Mouse (Mus musculus): ENCODE measurements around the gene Zfp219. TPM values are rescaled to one million over a fixed set of nuclear protein-coding genes. Genes with fewer than 3 reads are reported as not detected.
"Not testable (repeated sequence)": the region's sequence is repeated elsewhere in the genome, so short reads cannot be mapped to it uniquely, and the experiment has no call there.

The Zfp219 gene
- 74.8 TPM for polyA plus RNA-seq (2021)

- in situ Hi-C loops (cut with MboI; ENCODE audit: low pct_unique_long_range_greater_than_20kb): loop anchor here (5.0 kb wide), 1 partner anchor 113 kb away; no protein-coding TSS in a partner anchor
- DNase-seq (ENCODE audit: low read depth, low spot score): peak; percentile 63
- POLR2A ChIA-PET: interaction anchor here (0.7 to 1.9 kb wide), 4 partner anchors 10 to 82 kb away, joined by 3 to 8 read pairs (median 4); no protein-coding TSS in a partner anchor
- no peaks in the 10 kb centered on the region for H3K27me3 ChIP-seq
- peak; percentile 58 for ATAC-seq
- CTCF ChIA-PET: interaction anchor here (1.1 to 6.0 kb wide), 5 partner anchors 8 to 117 kb away, joined by 3 to 43 read pairs (median 6); no protein-coding TSS in a partner anchor
- no peak for TF ChIP-seq CTCF (IDR thresholded peaks at IDR 0.05)
These were observed at the start of gene Zfp219 for GRCm38 (mm10) chr14:52020486-52021137. Gene Zfp219, minus strand, starts transcription at chr14:52020733.

DNA sequence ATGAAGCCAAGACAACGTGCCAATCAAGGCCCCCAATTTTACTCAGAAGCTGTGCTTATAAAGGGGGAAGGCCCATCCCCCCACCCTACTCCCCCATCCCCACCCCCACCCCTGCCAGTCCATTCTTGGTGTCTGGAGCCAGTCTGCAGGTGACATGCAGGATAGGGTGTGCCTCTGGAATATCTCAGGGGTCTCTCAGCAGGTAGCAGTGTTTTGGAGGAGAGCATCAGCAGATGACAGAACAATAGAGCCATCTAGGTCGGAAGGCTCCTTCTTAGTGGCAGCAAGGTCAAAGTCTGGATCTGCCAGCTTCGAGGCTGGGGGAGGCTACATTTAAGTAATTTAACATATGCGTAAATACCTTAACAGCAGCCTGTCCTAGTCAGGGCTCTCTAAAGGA lies 45.6 kb upstream of the Zfp219 start:
- CTCF ChIA-PET: no interaction called here
- no peaks in the 10 kb centered on the region for H3K27me3 ChIP-seq
- no peak for TF ChIP-seq CTCF (IDR thresholded peaks at IDR 0.05)
- POLR2A ChIA-PET: no interaction called here
- in situ Hi-C loops (cut with MboI; ENCODE audit: low pct_unique_long_range_greater_than_20kb): no loop called here
- DNase-seq (ENCODE audit: low read depth, low spot score) (no peak), ATAC-seq (no peak)

- no peak for DNase-seq (ENCODE audit: low read depth, low spot score)
- no peak for ATAC-seq
- no peaks in the 10 kb centered on the region for H3K27me3 ChIP-seq
- POLR2A ChIA-PET: no interaction called here
- in situ Hi-C loops (cut with MboI; ENCODE audit: low pct_unique_long_range_greater_than_20kb): no loop called here
- CTCF ChIA-PET: no interaction called here
- TF ChIP-seq CTCF (IDR thresholded peaks at IDR 0.05): no peak
These were observed 41.3 kb upstream of the Zfp219 start for GRCm38 (mm10) chr14:52061798-52062197.

DNA sequence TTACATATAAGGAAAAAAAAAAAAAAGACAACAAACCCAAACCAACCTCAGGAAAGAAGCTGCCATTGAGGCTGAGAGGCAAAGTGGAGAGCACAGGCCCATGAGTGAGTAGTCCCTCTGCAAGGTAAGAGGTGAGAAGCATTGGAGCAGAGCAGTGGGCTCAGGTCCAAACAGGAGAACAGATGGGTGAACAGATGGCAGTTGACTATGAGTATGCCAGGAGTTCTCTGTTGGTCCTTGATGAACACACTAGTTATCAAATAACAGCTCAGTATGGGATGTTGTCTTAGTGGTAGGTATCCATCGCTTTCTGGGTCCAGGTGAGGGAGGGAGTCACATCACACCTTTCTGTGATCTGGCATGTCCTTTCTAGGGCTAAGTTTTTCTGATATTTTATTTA lies 40.3 kb upstream of the Zfp219 start:
- DNase-seq (ENCODE audit: low read depth, low spot score): no peak
- TF ChIP-seq CTCF (IDR thresholded peaks at IDR 0.05): no peak
- CTCF ChIA-PET: no interaction called here
- ATAC-seq: no peak
- in situ Hi-C loops (cut with MboI; ENCODE audit: low pct_unique_long_range_greater_than_20kb): no loop called here
- POLR2A ChIA-PET: interaction anchor here (0.7 kb wide), 1 partner anchor 45 kb away, joined by 6 read pairs; no protein-coding TSS in a partner anchor
- H3K27me3 ChIP-seq: no peaks in the 10 kb centered on the region

DNA sequence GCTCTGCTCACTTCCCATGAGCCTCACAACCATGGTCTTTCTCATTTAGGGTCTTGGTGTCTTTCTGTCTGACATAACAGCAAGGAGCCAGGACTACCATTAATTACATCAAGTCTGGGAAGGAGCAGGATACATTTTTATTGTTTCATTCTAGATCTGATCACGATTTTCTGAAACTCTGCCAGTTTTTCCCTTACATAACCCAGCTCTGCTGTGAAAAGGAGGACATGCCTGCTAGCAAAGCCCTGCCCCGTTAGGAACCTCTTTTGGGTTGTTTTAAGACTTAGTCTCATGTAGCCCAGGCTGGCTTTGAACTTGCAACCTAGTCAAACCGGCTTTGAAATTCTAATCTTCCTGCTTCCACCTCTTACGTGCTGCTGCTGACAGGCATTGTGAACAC lies 39.4 kb upstream of the Zfp219 start:
- DNase-seq (ENCODE audit: low read depth, low spot score) (no peak), ATAC-seq (no peak)
- no peaks in the 10 kb centered on the region for H3K27me3 ChIP-seq
- ChIA-PET POLR2A (no interaction called here), CTCF (interaction anchor here (0.8 kb wide), 1 partner anchor 8 kb away, joined by 3 read pairs; no protein-coding TSS in a partner anchor)
- in situ Hi-C loops (cut with MboI; ENCODE audit: low pct_unique_long_range_greater_than_20kb): no loop called here
- no peak for TF ChIP-seq CTCF (IDR thresholded peaks at IDR 0.05)

DNA sequence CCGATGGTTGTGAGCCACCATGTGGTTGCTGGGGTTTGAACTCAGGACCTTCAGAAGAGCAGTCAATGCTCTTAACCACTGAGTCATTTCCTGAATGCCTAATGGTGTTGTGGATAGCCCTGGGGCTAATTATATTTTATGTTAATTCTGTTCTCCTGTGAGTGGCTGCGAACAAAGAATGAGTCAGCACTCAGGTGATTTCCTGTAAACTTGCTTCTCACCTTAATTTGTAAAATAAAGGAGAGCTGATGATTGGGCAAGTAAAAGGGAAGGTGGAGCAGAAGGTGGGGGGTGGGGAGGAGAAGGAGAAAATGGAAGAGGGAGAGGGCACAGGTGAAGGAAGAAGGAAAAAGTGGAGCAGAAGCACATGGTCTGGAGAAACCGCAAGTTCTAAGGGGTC lies 32.2 kb upstream of the Zfp219 start:
- DNase-seq (ENCODE audit: low read depth, low spot score); ATAC-seq; in situ Hi-C loops (cut with MboI; ENCODE audit: low pct_unique_long_range_greater_than_20kb); H3K27me3 ChIP-seq; POLR2A ChIA-PET; CTCF ChIA-PET: not testable (repeated sequence)

GRCm38 (mm10) chr14:52045966-52046565 lies 25.5 kb upstream of the Zfp219 start:
- POLR2A ChIA-PET: no interaction called here
- H3K27me3 ChIP-seq: peaks cover 17% of the 10 kb centered on the region
- in situ Hi-C loops (cut with MboI; ENCODE audit: low pct_unique_long_range_greater_than_20kb): no loop called here
- DNase-seq (ENCODE audit: low read depth, low spot score) (no peak), ATAC-seq (no peak)
- no peak for TF ChIP-seq CTCF (IDR thresholded peaks at IDR 0.05)
- CTCF ChIA-PET: interaction anchor here (0.8 kb wide), 1 partner anchor 25 kb away, joined by 3 read pairs; no protein-coding TSS in a partner anchor

- peak; percentile 50 for TF ChIP-seq CTCF (IDR thresholded peaks at IDR 0.05)
- DNase-seq (ENCODE audit: low read depth, low spot score) (no peak), ATAC-seq (peak; percentile 73)
- in situ Hi-C loops (cut with MboI; ENCODE audit: low pct_unique_long_range_greater_than_20kb): no loop called here
- peaks cover 17% of the 10 kb centered on the region for H3K27me3 ChIP-seq
- POLR2A ChIA-PET: no interaction called here
- CTCF ChIA-PET: interaction anchor here (0.8 kb wide), 1 partner anchor 26 kb away, joined by 3 read pairs; no protein-coding TSS in a partner anchor
These were observed 24.6 kb upstream of the Zfp219 start for GRCm38 (mm10) chr14:52044901-52045678.

GRCm38 (mm10) chr14:52043446-52043845 lies 22.9 kb upstream of the Zfp219 start:
- ChIA-PET POLR2A (no interaction called here), CTCF (no interaction called here)
- no peak for TF ChIP-seq CTCF (IDR thresholded peaks at IDR 0.05)
- DNase-seq (ENCODE audit: low read depth, low spot score) (no peak), ATAC-seq (no peak)
- in situ Hi-C loops (cut with MboI; ENCODE audit: low pct_unique_long_range_greater_than_20kb): no loop called here
- H3K27me3 ChIP-seq: peaks cover 20% of the 10 kb centered on the region

- CTCF ChIA-PET; DNase-seq (ENCODE audit: low read depth, low spot score); in situ Hi-C loops (cut with MboI; ENCODE audit: low pct_unique_long_range_greater_than_20kb); POLR2A ChIA-PET; ATAC-seq: not testable (repeated sequence)
- peaks cover 20% of the 10 kb centered on the region for H3K27me3 ChIP-seq
These were observed 21.8 kb upstream of the Zfp219 start, which contains the start of gene Olfr221 for GRCm38 (mm10) chr14:52042359-52042758. Gene Olfr221, minus strand, starts transcription at chr14:52042459.

- ChIA-PET CTCF (interaction anchor here (1.1 kb wide), 1 partner anchor 19 kb away, joined by 3 read pairs; the partner anchor contains the start of gene Zfp219), POLR2A (no interaction called here)
- TF ChIP-seq CTCF (IDR thresholded peaks at IDR 0.05): no peak
- in situ Hi-C loops (cut with MboI; ENCODE audit: low pct_unique_long_range_greater_than_20kb): no loop called here
- H3K27me3 ChIP-seq: peaks cover 20% of the 10 kb centered on the region
- DNase-seq (ENCODE audit: low read depth, low spot score) (no peak), ATAC-seq (no peak)
These were observed 18.8 kb upstream of the Zfp219 start for GRCm38 (mm10) chr14:52039332-52039731.
